Mouse (Mus musculus) intestine, postnatal 0 days (tissue): ENCODE measurements around the gene St14. TPM values are rescaled to one million over a fixed set of nuclear protein-coding genes. Genes with fewer than 3 reads are reported as not detected.

Experiments
- ATAC-seq: fragments of 200-750 bp; cut with Nextera tagmentation; 2 replicates; pipeline ENCODE4 v1.8.0; 2017; ENCODE audit warnings: mild to moderate bottlenecking, moderate TSS enrichment, moderate library complexity
- H3K27ac ChIP-seq: fragments of 300-500 bp; sonication (generic); 2 replicates; pipeline ENCODE4 v1.5.1; 2014; ENCODE audit warnings: mild to moderate bottlenecking, low read depth, low read length, moderate library complexity
- H3K27me3 ChIP-seq: fragments of 300-500 bp; sonication (generic); replicated peaks from 2 replicates; pipeline ENCODE4 v1.6.1; 2014; ENCODE audit warnings: low read length, mixed read lengths; ENCODE audit not compliant: control insufficient read depth, insufficient read depth
- H3K36me3 ChIP-seq: fragments of 300-500 bp; sonication (generic); 2 replicates; pipeline ENCODE4 v1.6.1; 2014; ENCODE audit warnings: mild to moderate bottlenecking, moderate library complexity; ENCODE audit not compliant: control insufficient read depth, insufficient read depth
- H3K4me1 ChIP-seq: fragments of 300-500 bp; sonication (generic); replicated peaks from 2 replicates; pipeline ENCODE4 v1.6.1; 2014; ENCODE audit warnings: antibody characterized with exemption, low read length, mixed read lengths; ENCODE audit not compliant: control insufficient read depth, insufficient read depth
- H3K4me2 ChIP-seq: fragments of 300-500 bp; sonication (generic); replicated peaks from 2 replicates; pipeline ENCODE4 v1.6.1; 2014; ENCODE audit warnings: low read depth, mild to moderate bottlenecking, moderate library complexity
- H3K4me3 ChIP-seq: fragments of 300-500 bp; sonication (generic); 2 replicates; pipeline ENCODE4 v1.5.1; 2014; ENCODE audit warnings: low read depth, low read length
- H3K9ac ChIP-seq: fragments of 300-500 bp; sonication (generic); 2 replicates; pipeline ENCODE4 v1.6.1; 2014; ENCODE audit warnings: mild to moderate bottlenecking, low read depth, low read length
- H3K9me3 ChIP-seq: fragments of 300-500 bp; sonication (generic); 2 replicates; pipeline ENCODE4 v1.6.1; 2016; ENCODE audit warnings: mixed run types; ENCODE audit not compliant: control insufficient read depth
- CTCF ChIP-seq: sonication (generic); IDR thresholded peaks from 2 replicates; pipeline ENCODE4 v1.5.1; 2016; ENCODE audit warnings: low read depth, mild to moderate bottlenecking, control low read depth, antibody characterized with exemption, moderate library complexity
- WGBS: fragments of 180-500 bp; shearing (Covaris S2); extraction: QIAGEN DNeasy Blood & Tissue Kit; methylation state at CpG from one replicate; pipeline ENCODE4 v1.1.7; 2014; 5-methylcytosine and 5-hydroxymethylcytosine counted together
- polyA plus RNA-seq: library from polyadenylated mRNA; unstranded; fragments of >200 nt; fragmentation: Nextera tagmentation; extraction: Ambion mirVana; gene quantifications from 2 replicates; pipeline ENCODE4 v1.2.1, GENCODE M21; 2015

Gene St14
- polyA plus RNA-seq, 1 experiment from 2014 or later: 63.4 TPM

GRCm38 (mm10) chr9:31130357-31131204 is 1.1 kb downstream of the St14 start:
- Histone ChIP-seq H3K4me3 (peak overlapping the region; percentile 75), H3K9me3 (no peaks in the 10 kb centered on the region), H3K27ac (peak overlapping the region; percentile 88), H3K36me3 (no peaks in the 10 kb centered on the region; the same call in 1 of the 2 replicates), H3K9ac (peak overlapping the region; percentile 81), H3K27me3 (peaks cover 7% of the 10 kb centered on the region; the same call in 1 of the 2 replicates), H3K4me2 (peak overlapping the region; percentile 86), H3K4me1 (no peaks in the 10 kb centered on the region)
- WGBS: 4% methylated on average over 26 of the region's 26 CpGs
- peak; percentile 7; the same call in 1 of the 2 replicates for TF ChIP-seq CTCF
- peak; percentile 17 for ATAC-seq

DNA sequence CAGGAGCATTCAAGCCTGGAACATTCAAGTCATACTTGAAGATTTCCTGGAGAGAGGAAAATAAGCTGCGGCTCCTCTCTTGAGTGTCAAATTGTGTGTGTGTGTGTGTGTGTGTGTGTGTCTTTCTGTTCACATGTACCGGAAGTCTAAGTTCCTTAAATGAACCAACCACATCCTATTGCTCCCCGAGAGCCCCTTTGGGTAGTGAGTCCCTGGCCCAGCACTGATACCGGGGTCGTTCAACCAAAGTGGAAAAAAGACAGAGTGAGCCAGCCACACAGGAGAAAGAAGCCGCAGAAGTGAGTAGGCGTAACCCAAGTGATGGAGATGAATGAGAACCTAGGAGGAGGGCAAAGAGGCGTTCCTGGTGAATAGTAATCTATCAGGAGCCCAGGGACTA is 1.7 kb downstream of the St14 start:
- H3K27me3 ChIP-seq: peaks cover 7% of the 10 kb centered on the region; the same call in 1 of the 2 replicates
- H3K9ac ChIP-seq: no peak overlapping the region
- 38% methylated on average over 8 of the region's 8 CpGs for WGBS

GRCm38 (mm10) chr9:31127876-31128465 is 3.7 kb downstream of the St14 start:
- Histone ChIP-seq H3K4me2 (no peak overlapping the region), H3K9me3 (no peaks in the 10 kb centered on the region), H3K9ac (no peak overlapping the region), H3K4me1 (no peaks in the 10 kb centered on the region), H3K4me3 (no peak overlapping the region), H3K27ac (no peak overlapping the region), H3K36me3 (no peaks in the 10 kb centered on the region; the same call in 1 of the 2 replicates), H3K27me3 (peaks cover 7% of the 10 kb centered on the region; the same call in 1 of the 2 replicates)
- no peak for TF ChIP-seq CTCF
- no peak for ATAC-seq
- 59% methylated on average over 12 of the region's 12 CpGs for WGBS

More for the DNA sequence above, 1.7 kb downstream of the St14 start:
- peak overlapping the region; percentile 86 for H3K4me2 ChIP-seq
- H3K36me3 ChIP-seq: no peaks in the 10 kb centered on the region; the same call in 1 of the 2 replicates
- peak overlapping the region; percentile 88; the same call in 1 of the 2 replicates for H3K27ac ChIP-seq
- no peak for ATAC-seq
- no peaks in the 10 kb centered on the region for H3K9me3 ChIP-seq
- H3K4me1 ChIP-seq: no peaks in the 10 kb centered on the region
- TF ChIP-seq CTCF: no peak
- H3K4me3 ChIP-seq: peak overlapping the region; percentile 75

DNA sequence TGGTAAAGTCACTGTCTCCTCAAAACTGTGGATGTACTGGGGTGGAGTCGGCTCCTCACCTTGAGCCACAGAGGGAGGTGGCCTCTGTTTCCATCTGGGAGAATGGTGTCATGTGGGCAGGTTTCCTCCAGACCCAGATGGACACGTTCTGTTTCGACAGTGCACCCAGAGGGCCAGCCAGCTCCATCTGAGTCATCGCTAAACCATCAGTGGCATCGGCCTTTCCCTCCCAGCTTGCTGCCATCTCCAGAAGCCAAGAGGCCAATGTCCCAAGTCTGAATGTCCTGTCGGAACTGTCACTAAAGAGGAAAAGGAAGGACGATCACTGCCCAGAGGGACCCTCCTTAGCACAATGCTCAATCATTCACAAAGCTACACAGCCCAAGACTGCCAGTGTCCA is 5.6 kb downstream of the St14 start:
- H3K9ac ChIP-seq: no peak overlapping the region
- WGBS: 76% methylated on average over 7 of the region's 7 CpGs
- ATAC-seq: no peak
- no peak for TF ChIP-seq CTCF
- H3K4me1 ChIP-seq: 0 out of 2 replicates have a peak, but pooled peaks cover 2% of the 10 kb centered on the region
- no peaks in the 10 kb centered on the region; the same call in 1 of the 2 replicates for H3K36me3 ChIP-seq
- H3K4me2 ChIP-seq: no peak overlapping the region
- no peaks in the 10 kb centered on the region for H3K27me3 ChIP-seq
- no peak overlapping the region for H3K27ac ChIP-seq
- no peaks in the 10 kb centered on the region for H3K9me3 ChIP-seq
- no peak overlapping the region for H3K4me3 ChIP-seq

DNA sequence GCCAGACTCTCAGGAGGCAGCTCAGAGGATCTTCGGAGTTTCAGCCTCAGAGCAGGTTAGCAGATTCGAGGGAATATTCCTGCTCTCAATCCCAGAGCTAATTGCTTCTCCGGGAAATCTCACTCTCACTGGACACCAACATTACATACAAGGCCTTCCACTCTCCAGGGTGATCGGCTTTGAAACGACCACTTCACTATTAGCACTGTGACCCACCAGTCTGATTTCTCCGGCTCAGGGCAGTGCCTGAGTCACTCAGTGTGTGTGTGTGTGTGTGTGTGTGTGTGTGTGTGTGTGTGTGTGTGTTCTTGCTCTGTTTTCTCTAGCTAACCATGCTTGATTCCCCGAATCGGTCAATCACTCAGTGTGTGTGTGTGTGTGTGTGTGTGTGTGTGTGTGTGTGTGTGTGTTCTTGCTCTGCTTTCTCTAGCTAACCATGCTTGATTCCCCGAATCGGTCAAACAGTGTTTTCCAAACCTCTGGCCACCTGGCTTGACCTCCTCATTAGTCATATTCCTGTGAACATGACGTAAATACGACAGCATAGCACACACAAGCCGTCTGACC is 9.1 kb downstream of the St14 start:
- H3K9me3 ChIP-seq: no peaks in the 10 kb centered on the region
- H3K4me2 ChIP-seq: no peak overlapping the region
- no peaks in the 10 kb centered on the region for H3K27me3 ChIP-seq
- no peak for TF ChIP-seq CTCF
- H3K27ac ChIP-seq: no peak overlapping the region
- H3K4me1 ChIP-seq: peaks cover 12% of the 10 kb centered on the region
- no peak overlapping the region for H3K4me3 ChIP-seq
- ATAC-seq: no peak
- no peaks in the 10 kb centered on the region; the same call in 1 of the 2 replicates for H3K36me3 ChIP-seq
- H3K9ac ChIP-seq: no peak overlapping the region
- WGBS: 60% methylated on average over 13 of the region's 13 CpGs

DNA sequence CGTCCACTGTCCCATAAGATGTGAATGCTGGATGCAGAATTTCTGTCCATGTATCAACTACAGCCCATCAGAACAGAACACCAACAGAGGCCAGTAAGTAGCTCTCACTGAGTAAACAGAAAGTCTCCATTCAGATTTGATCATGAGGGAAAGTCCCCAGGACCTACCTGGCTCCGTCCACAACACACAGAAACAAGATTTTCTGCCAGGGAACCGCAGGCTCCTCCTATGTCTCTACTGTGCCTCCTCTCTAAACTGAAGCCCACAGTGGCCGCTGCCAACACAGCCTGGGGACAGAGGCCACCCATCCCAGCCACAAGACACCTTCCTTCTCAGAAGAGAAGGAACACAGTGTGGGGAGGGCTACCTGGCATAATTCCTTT is 11.1 kb downstream of the St14 start:
- Histone ChIP-seq H3K36me3 (no peaks in the 10 kb centered on the region), H3K4me3 (no peak overlapping the region), H3K4me2 (peak overlapping the region; percentile 47), H3K9ac (no peak overlapping the region), H3K27ac (peak overlapping the region; percentile 37), H3K9me3 (no peaks in the 10 kb centered on the region), H3K27me3 (no peaks in the 10 kb centered on the region), H3K4me1 (peaks cover 15% of the 10 kb centered on the region)
- no peak for TF ChIP-seq CTCF
- WGBS: 31% methylated on average over 4 of the region's 4 CpGs
- ATAC-seq: peak; percentile 8; the same call in 1 of the 2 replicates
